Mouse (Mus musculus) erythroblast, adult 5-6 weeks (primary cell): Measurements from ENCODE around the gene Akap13. TPM values are rescaled to one million over a fixed set of nuclear protein-coding genes. Genes with fewer than 3 reads are reported as not detected.

Source experiments
- ATAC-seq: replicated peaks from 2 replicates; pipeline ENCODE4 v1.8.0; 2016; ENCODE audit warnings: moderate number of reproducible peaks, mild to moderate bottlenecking, moderate TSS enrichment, inconsistent platforms; ENCODE audit not compliant: poor library complexity, low FRiP score, severe bottlenecking
- total RNA-seq, 2 experiments: library from RNA; stranded (forward) in 1 of 2; stranded (reverse) in 1 of 2; fragments of 150-400 nt in 1 of 2; fragments of 200-764, 138-1000 nt in 1 of 2; gene quantifications; 2 replicates each; pipeline versions ENCODE4 v1.2.3 to v1.2.4; 2015 to 2017; ENCODE audit warnings: low replicate concordance in 2 of 2

The Akap13 gene
- total RNA-seq, 2 experiments from 2014 or later, result 608 to 2,715 TPM

DNA sequence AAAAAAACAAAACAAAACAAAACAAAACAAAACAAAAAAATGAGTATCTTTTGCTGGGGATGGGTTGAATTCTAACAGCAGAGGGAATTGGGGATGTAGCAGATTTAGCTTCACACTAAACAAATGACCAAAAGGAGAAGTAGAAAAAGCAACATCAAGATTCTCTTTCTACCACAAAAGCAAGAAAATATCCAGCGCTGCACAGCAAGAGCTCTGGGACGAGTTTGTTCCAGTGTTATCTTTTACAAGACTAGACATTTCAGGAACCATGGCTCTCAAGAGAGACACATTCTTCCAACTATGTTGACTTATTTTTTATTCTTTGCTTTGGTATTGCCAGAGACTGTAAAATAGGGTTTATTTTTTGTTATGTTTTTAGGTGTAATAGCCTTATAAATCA, 13.4 kb upstream of the Akap13 start:
- ATAC-seq, result no peak

DNA sequence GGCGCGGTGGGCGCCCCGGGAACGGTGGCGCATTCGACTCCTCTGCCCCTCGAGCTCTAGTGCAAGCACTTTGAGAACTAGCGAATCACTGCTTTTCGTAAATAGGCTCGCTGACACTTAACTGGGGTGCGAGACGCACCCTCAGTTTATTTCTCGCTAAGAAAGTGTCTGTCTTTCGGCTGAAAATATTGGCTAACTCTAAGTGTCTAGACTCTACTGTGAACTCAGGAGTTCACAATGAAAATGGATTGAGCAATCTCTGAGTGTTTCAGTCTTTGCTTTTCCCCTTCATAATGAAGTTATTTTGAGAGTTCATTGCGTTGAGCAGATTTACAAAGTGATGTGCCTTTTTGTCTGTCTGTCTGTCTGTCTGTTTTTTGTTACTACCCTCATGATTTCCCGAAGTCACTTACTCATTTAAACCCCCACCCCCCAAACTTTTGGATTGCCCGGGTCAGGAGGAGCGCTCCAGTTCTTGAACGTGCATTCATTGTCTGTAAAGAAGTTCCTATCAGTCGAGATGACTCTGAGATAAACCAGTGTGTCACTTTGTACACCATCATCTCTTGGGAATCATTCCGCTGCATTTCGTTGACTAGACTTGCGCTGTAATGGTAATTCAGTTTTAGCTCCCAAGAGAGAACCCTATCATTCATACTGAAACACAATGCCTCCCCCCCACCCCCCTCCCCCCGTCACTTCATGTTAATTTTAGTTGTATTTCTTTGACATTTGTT, 986 bp downstream of the Akap13 start:
- no peak for ATAC-seq

DNA sequence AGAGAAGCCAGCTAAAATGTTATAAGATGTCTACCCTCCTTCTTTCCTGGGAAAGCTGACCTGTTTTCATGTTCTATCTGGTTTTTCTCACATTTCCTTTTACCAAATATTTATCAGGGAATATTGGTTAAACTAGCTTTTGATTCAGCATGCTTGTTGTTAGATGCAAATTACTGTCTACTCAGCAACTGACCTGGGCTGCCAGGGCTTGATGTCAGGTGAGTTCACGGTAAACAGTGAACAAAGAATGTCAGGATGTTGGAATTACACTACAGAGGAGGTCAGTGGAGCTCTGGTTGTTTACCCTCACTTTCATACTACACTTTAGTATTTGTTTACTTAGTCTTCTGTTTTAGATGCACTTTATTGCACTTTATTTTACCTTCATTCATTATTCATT, 5.0 kb downstream of the Akap13 start:
- ATAC-seq, result no peak

DNA sequence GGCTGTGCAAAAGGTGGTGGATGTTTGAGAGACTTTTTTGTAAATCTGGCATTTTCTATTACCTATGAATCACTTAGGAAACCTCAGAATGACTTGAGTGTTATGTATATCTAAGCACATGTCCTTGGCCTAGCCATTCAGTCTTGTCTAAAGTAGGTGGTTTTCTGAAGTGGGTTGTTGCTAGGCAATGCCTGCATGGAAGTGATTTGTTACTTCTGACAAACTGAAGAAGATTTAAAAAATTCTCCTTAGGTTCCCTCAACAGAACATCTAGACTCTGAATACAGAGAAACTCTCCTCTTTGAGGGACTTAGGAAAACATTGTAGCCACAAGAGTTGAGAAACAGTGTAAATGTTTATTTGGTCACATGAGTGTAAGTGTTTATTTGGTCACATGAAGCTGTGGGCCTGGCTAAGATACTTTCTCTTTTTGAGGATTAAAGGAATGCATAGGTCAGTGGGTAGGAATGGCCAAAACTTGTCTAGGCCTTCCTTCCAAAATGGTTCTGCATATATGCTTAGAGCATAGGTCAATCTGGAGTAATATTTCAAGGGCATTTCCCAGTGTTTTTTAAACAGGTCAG, 8.3 kb downstream of the Akap13 start:
- no peak for ATAC-seq

DNA sequence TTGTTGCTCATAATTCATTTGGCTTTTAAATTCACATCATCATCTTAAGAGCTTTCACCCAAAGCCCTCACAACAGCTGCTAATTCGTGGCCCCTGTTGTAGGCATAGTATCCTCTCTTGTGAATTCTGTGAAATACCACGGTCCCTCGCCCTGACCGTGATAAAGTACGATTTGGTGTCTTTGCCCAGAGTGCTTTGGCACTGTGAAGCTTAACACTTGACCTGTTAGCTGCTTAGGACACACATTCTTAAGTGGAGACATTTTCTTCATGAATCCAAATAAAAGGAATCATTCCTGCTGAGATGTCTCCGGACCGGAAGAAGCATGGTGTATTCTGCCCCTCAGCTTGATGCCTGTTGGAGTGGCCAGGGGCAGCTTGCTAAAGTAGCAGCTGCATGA, 12.5 kb downstream of the Akap13 start:
- no peak for ATAC-seq

DNA sequence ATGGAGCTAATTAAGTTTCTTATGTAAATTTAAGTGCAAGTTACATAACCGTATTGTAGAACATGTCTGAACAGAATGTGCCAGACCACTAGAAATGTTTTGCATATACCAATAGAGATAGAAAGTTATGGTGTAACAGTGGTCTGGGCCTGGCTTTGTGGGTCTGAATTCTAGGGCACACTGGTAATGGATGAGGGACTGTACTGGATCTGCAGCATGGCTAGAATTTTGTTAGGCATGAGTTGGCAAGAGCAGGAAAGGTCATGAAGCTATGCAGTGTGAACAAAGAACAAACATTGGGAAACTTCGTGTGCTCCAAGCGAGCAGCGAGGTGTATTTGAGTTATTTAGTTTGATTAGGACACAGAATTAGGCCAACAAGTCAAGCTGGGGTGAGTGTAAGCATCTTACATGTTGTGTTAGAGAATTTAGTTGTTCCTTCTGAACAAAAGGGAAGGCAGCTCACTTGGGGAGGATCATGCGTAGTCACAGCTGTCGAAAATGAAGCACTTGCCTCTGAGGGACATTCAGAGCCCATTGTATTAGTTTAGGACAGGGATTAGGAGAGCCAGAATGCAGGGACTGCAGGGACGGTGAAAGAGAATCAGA, 15.1 kb downstream of the Akap13 start:
- ATAC-seq, result no peak

DNA sequence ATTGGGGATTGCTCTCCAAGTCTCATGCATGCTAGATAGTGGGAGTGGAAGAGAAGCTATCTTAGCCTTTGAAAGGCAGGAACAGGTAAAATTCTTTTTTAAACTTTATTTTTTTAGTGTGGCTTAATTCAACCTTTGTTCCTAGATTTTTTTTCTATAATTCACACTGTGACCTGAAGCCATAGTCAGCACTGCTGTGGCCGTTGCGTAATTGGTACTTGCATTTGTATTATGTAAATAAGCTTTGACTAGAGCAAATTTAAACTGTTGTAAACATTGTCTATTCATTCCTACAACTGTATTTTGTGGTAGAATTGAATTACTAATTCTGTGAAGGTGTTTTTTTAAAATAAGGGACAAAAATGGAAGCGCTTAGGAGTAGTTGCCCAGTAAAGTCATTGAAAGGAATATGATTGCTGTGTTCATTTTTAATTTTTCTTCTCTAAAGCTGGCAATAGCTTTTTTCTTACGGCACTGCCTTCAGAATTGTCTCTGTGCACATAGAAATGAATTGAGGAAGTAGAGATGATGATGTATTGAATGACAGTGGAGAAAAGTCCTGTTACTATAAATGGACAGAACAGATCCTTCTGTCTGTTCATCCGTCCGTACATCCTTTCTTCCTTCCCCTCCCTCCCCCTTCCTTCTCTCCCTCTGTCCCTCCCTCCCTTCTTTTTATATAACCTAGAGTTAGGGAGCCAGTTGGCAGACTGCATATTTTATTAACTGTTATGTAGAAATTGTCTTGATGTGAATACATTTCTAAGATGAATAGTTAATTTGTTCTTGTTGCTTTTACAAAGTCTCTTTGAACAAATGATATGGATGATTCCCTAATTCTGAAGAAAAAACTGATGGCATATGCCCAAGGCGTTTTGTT, 17.2 kb downstream of the Akap13 start:
- ATAC-seq, result no peak

DNA sequence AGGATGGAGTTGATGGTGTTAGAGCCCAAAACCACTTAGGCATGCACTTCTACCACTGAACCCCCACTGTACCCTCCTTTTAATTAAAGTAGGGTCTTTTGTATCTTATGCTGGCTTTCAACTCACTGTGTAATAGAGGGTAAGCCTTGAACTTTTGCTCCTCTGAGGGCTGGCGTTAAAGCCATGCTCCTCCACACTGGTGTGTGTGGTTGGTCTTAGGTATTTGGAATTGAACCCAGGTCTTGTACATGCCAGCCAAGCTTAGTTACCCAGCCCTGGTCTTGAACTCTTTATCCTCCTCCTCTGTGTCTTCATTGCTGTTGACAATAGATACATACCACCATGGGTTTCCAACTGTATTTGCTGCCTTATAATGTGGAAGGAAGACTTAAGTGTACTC, 18.0 kb downstream of the Akap13 start:
- no peak for ATAC-seq

DNA sequence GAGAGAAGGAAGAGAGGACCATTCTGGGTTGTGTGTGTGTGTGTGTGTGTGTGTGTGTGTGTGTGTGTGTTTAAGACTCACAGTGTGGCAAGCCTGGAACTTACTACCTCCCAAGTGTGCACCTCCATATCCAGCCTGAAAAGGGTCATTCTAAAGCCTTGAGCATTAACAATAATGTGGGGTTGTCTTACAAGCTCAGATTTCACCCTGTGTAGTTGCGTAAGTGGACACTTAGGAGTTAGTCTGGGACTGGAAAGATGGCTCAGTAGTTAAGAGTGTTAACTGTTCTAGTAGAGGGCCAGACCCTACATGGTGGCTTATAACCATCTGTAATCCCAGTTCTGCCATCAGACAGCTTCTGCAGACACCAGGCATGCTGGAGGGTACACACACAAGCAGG, 18.7 kb downstream of the Akap13 start:
- no peak for ATAC-seq

DNA sequence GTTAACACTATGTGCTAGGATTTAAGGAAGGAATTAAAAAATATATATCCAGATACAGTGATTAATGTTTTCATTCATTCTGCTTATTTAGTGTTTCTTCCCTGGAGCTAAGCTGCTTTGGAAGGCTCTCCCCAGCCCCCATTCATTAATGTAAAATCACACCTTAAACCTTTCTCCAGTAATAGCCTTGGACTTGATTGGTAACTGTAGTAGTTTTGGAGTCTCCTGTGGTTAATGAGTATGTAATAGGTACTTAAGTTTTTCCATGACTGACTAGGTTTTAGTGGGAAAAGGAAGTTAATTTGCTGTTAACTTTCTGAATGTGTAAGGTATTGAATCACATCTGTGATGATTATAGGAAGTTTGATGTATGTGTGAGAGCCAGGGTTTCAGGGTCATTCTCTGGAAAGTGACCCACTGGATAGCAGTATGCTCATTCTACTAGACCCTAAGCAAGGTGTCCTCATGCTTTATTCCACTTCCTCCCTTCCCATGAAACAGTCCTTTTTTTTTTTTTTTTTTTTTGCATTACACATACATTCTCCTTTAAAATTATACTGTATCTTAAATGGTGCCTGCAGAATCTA, 19.3 kb downstream of the Akap13 start:
- no peak for ATAC-seq

DNA sequence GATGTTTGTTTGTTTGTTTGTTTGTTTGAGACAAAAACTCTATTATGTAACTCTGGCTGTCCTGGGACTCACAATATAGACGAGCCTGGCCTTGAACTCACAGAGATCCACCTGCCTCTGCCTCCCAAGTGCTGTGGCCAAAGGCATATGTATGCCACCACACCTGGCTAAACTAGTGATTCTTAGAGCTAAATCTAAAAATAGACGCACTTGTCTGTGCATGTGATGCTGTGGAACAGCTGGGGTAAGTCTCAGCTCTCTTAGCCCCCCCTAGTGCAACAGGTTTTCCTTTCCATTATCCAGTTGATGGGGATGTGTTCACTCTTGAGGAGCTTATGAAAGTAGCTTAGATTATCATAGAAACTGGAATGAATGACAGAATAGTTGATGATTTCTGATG, 22.7 kb downstream of the Akap13 start:
- no peak for ATAC-seq

DNA sequence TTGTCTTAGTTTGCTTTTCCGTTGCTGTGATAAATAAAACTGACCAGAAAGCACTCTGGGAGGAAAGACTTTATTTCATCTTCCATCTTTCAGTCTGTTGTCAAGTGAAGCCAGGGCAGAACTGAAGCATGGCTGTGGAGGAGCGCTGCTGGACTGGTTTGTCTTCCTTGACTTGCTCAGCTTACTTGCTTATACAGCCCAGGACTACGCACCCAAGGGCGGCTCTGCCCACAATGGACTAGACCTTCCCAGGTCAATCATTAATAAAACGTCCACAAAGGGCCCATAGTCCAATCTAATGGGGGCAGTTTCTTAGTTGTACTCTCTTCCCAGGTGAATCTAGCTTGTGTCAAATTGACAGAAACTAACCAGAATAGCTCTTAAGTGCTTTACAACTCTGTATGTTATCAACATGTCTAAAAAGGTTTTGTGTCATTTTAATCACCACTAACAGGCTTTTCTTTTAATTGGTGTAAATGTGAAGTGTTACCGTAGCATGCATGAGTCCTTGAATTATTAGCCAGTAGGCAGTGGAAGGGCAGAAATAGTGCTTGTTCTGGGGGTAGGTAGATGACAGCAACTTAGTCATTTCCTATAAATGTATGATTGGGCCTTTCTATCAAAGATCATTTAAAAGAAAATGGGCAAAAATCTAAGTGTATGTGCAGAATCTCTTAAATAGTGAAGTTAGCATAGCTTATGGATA, 25.5 kb downstream of the Akap13 start:
- no peak for ATAC-seq

DNA sequence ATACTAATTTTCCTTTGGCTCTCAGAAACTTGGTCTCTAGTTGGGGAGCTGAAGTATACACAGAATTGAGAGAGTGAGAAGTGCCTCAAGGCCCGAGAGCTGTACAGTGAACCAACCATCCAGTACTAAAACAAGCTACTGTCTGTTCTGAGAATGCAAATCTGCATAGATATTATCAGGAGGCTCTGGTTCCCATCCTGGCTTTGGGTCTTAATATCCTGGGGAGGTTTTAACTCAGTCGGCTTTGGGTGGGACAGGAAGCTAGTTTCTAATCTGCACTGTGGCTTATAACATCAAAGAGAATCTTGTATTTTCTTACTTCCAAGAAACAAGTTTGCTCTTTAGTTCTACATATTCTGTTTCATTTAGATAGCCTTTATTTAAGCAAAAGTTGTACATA, 30.7 kb downstream of the Akap13 start:
- no peak for ATAC-seq

DNA sequence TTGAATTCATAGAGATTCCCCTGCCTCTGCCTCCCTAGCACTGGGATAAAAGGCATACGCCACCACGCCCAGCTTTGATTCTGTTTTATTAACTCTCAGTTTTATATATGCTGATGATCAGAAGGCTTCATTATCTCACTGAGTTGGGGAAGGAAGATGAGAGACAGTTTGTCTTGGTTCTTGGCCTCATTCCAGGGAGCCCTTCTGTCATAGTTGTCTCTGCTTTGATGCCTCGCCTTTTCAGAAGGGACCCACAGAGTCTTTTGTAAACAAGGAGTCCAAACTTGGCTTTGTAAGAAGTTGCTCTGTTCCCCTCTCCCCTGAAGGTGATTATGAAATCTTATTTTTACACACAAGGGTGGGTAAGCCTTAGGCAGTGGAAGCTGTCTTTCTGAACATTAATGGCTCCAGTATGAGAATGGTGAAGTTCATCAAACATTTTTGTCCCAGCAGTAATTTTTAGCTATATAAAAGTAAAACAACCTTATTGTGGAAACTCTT, 40.7 kb downstream of the Akap13 start:
- no peak for ATAC-seq

DNA sequence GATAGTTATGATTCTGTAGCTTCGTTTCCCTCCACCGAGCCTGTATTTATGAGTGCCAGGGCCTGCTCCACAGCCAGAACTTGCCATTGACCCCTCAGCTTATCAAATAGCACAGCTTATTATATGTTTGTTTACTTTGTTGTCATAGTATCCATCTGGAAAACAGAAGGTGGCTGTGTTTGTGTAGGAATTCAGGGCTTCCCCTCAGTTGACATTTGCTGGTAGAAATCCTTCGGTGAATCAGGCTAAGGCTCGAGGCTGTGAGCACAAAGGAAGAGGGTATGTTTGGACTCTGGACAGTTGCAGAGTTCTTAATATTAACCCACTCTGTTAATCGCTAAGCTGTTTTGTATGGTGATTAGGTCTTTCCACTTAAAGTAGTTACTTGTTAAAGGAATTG, 43.3 kb downstream of the Akap13 start:
- no peak for ATAC-seq

DNA sequence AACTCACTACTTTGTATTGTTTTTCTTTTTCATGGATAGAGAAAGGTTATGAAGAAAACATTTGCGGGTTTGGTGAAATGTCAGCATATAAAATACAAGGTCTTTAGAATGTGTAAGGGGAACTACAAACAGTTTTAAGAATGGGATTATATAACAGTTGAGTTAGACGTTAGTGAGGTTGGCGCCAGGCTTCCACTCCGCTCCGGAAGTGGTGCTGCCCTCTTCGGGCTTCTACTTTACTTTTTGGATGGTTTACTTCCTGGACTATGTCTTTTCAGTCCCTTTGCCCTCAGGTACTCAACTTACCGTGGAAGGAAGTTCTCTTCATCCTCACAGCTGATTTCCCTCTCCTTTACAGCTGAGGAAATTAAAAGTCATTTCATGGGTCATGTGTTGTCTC, 43.9 kb downstream of the Akap13 start:
- no peak for ATAC-seq

DNA sequence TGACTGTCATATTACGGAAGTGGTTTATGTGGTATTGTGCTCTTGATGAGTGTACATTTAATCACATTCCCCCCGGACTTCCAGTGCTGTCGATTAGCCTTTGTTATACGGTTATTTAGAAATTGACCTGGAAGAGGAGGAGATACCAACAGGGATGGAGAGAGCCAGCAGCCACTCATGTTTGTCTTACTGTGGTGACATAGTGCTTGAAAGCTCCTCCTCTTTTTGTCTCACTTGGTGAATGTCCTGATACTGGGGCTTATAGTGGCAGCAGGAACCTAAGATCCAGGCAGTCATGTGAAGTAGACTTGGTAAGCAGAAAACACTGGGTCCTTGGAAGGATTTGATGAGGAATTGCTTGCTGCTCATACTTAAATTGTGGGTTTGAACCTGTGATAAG, 44.8 kb downstream of the Akap13 start:
- no peak for ATAC-seq

DNA sequence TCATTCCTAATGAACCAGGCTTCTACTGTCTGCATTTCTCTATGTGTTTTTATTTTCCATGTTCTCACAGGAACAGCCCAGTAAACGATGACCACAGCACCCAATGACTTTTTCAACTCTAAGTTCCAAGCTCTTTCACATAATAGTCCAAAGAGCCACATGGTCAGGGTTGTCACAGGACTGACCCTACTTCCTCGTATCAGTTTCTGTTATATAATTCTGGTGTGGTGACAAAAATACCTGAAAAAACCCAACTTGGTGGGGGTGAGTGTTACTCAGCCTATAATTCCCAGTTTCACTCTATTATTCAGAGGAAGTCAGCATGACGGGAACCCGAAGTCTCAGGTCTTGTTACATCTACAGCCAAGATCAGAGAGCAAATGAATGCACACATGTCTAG, 45.5 kb downstream of the Akap13 start:
- no peak for ATAC-seq

DNA sequence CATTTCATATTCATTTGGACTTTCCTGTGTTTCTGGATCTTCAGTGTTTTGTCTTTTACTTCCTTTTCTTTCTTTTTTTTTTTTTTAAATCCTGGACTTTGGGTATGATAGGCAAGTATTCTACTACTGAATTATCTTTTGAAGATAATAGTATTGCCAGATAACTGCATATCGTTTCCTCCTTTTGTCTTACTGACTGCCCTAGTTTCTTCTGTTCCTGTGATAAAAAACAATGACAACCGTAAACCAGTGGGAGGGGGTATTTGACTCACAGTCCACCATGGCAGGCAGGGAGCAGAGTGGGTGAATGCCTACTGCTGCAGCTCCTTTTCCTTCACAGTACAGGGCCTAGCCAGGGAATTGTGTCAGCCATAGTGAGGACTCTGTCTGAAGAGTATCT, 49.2 kb downstream of the Akap13 start:
- no peak for ATAC-seq
